Comparison of ENCODE assay signal across 10 mouse cellular contexts in the genomic region with DNA sequence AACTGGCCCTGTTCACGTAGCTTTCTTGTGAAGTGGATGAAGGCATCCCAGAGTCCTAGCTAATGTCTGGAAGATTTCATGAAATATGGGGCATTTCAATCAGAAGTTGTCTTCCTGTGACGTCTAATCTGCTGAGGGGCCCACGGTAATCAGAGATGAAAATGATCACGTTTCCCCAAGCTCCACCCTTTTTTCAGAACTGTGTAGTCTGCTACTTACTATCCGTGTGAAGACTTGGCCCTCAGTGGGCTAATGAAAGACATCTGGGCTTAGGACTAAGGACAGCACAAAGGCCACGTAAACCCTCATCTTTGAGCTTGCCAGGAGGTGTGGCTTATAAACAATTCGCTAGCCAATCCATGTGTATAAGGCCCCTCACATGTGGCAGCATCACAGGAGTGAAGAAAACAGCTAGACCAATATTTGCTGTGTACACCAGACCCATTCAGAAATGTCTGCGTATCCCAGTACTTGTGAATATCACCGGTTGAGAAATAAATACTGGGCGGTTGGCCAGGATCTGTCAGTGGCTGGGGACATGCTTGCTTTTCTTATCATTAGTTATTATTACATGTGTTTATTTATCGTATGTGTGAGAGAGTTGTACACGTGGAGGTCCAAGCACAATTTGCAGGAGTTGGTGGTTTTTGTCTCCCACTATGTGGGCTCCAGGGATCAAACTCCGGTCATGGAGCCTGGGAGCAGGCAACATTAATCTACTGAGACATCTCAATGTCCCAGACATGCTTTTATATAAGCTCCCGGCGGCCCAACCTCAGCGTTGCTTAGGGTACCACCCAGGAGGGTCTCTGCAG.
DNase-seq lines count a peak whose midpoint lies in the region; ATAC-seq and TF ChIP-seq lines count a peak whose summit lies in the region.
"Had no signal": no experiment of that assay in that cellular context is flagged by ENCODE, and none has a peak within 500 bp of the region (broad histone marks: within the 10 kb centered on the region; RNA-seq: fewer than 3 reads in every experiment).

No protein-coding gene starts in this region.

- no peaks in the 10 kb centered on the region for H3K9me3 ChIP-seq in kidney, postnatal 0 days (replicated peaks; ENCODE audit: low read length)
- H3K9me3 ChIP-seq in forebrain, embryonic 10.5 days = no peaks in the 10 kb centered on the region
- H3K9me3 ChIP-seq in intestine, embryonic 15.5 days = no peaks in the 10 kb centered on the region
- H3K9me3 ChIP-seq in neural tube, embryonic 13.5 days = no peaks in the 10 kb centered on the region
- H3K9me3 ChIP-seq: limb, embryonic 15.5 days had no signal

- no peaks in the 10 kb centered on the region for H3K27me3 ChIP-seq in kidney, postnatal 0 days (ENCODE audit: insufficient read depth, low read length)
- no peaks in the 10 kb centered on the region for H3K27me3 ChIP-seq in forebrain, embryonic 10.5 days (ENCODE audit: poor library complexity, severe bottlenecking)
- no peaks in the 10 kb centered on the region for H3K27me3 ChIP-seq in intestine, embryonic 15.5 days (replicated peaks)
- no peaks in the 10 kb centered on the region for H3K27me3 ChIP-seq in neural tube, embryonic 13.5 days
- H3K27me3 ChIP-seq: limb, embryonic 15.5 days had no signal

- peaks cover 8% of the 10 kb centered on the region; the same call in 1 of the 2 replicates for H3K4me1 ChIP-seq in kidney, postnatal 0 days (replicated peaks; ENCODE audit: insufficient read depth, low read length)
- H3K4me1 ChIP-seq in forebrain, embryonic 10.5 days = peaks cover 23% of the 10 kb centered on the region
- no peaks in the 10 kb centered on the region for H3K4me1 ChIP-seq in intestine, embryonic 15.5 days (replicated peaks)
- H3K4me1 ChIP-seq in neural tube, embryonic 13.5 days (replicated peaks) = peaks cover 31% of the 10 kb centered on the region
- H3K4me1 ChIP-seq: limb, embryonic 15.5 days had no signal

- peak; percentile 10 for DNase-seq in kidney, postnatal 0 days (ENCODE audit: low spot score)
- DNase-seq in kidney, postnatal 10 days = no peak
- DNase-seq in forebrain, embryonic 10.5 days (ENCODE audit: extremely low spot score, low spot score) = no peak
- no peak for DNase-seq in right cerebral cortex, postnatal 36 days (ENCODE audit: low spot score in 2 of 2)
- no peak for DNase-seq in spleen, adult 18-20 months

- H3K36me3 ChIP-seq in kidney, postnatal 0 days (ENCODE audit: insufficient read depth, low read length) = 0 out of 2 replicates have a peak, but pooled peaks cover 14% of the 10 kb centered on the region
- peaks cover 100% of the 10 kb centered on the region for H3K36me3 ChIP-seq in forebrain, embryonic 10.5 days (replicated peaks)
- 0 out of 2 replicates have a peak, but pooled peaks cover 4% of the 10 kb centered on the region for H3K36me3 ChIP-seq in intestine, embryonic 15.5 days
- H3K36me3 ChIP-seq in neural tube, embryonic 13.5 days = peaks cover 82% of the 10 kb centered on the region
- H3K36me3 ChIP-seq: G1E had no signal

- no peak overlapping the region for H3K27ac ChIP-seq in kidney, postnatal 0 days
- H3K27ac ChIP-seq in forebrain, embryonic 10.5 days = peak overlapping the region; percentile 79
- H3K27ac ChIP-seq in intestine, embryonic 15.5 days = no peak overlapping the region
- H3K27ac ChIP-seq in neural tube, embryonic 13.5 days (replicated peaks) = peak overlapping the region; percentile 89
- H3K27ac ChIP-seq: limb, embryonic 15.5 days had no signal

- 69% methylated on average over 16 of the region's 16 CpGs for WGBS in kidney, postnatal 0 days
- 82% methylated on average over 16 of the region's 16 CpGs for WGBS in forebrain, embryonic 10.5 days
- WGBS in intestine, embryonic 15.5 days = 65% methylated on average over 16 of the region's 16 CpGs
- 48% methylated on average over 16 of the region's 16 CpGs for WGBS in neural tube, embryonic 13.5 days

- no peak overlapping the region for H3K4me3 ChIP-seq in kidney, postnatal 0 days (replicated peaks; ENCODE audit: low read depth, low read length)
- no peak overlapping the region for H3K4me3 ChIP-seq in forebrain, embryonic 10.5 days
- no peak overlapping the region for H3K4me3 ChIP-seq in intestine, embryonic 15.5 days (replicated peaks)
- H3K4me3 ChIP-seq in neural tube, embryonic 13.5 days = no peak overlapping the region
- H3K4me3 ChIP-seq: limb, embryonic 15.5 days had no signal

- ATAC-seq in kidney, postnatal 0 days (replicated peaks; ENCODE audit: low FRiP score, low read depth) = no peak
- ATAC-seq in intestine, embryonic 15.5 days = 0 out of 2 replicates have a peak, but pooled peaks have one; percentile 31
- peak; percentile 64; the same call in 1 of the 2 replicates for ATAC-seq in neural tube, embryonic 13.5 days (ENCODE audit: low read depth)
- ATAC-seq in cerebellum, adult (ENCODE audit: insufficient number of reproducible peaks, low FRiP score, low TSS enrichment) = no peak

- H3K9ac ChIP-seq in kidney, postnatal 0 days (ENCODE audit: low read depth, low read length) = no peak overlapping the region
- no peak overlapping the region for H3K9ac ChIP-seq in intestine, embryonic 15.5 days
- H3K9ac ChIP-seq in neural tube, embryonic 13.5 days = no peak overlapping the region
- H3K9ac ChIP-seq: limb, embryonic 15.5 days had no signal

- no peak overlapping the region for H3K4me2 ChIP-seq in kidney, postnatal 0 days (ENCODE audit: low read length)
- H3K4me2 ChIP-seq in intestine, embryonic 15.5 days (replicated peaks) = no peak overlapping the region
- no peak overlapping the region for H3K4me2 ChIP-seq in neural tube, embryonic 13.5 days
- H3K4me2 ChIP-seq: limb, embryonic 15.5 days had no signal

- TF ChIP-seq CTCF in kidney, postnatal 0 days (IDR thresholded peaks at IDR 0.05; ENCODE audit: low read depth) = no peak

Comparison
In these comparisons a context has a peak if more than half of its experiments do, and no peak if none do; other contexts are left out.
1. ATAC-seq: peak in intestine, embryonic 15.5 days (single experiment) and neural tube, embryonic 13.5 days (single experiment); none in kidney, postnatal 0 days (single experiment) and cerebellum, adult (single experiment).
2. H3K27ac ChIP-seq: peak in forebrain, embryonic 10.5 days (single experiment) and neural tube, embryonic 13.5 days (single experiment); none in kidney, postnatal 0 days (single experiment) and intestine, embryonic 15.5 days (single experiment).